Mouse (Mus musculus) hindbrain, embryonic 11.5 days (tissue): ENCODE results near the gene Tgm6. TPM values are rescaled to one million over a fixed set of nuclear protein-coding genes. Genes with fewer than 3 reads are reported as not detected.

ENCODE experiments used
- ATAC-seq: fragments of 200-750 bp; cut with Nextera tagmentation; 2 replicates; pipeline ENCODE4 v1.8.0; 2017; ENCODE audit warnings: mild to moderate bottlenecking, moderate TSS enrichment, moderate library complexity; ENCODE audit not compliant: low FRiP score
- DNase-seq: peaks from one replicate; pipeline ENCODE4 v3.0.0-alpha.2; 2015; ENCODE audit warnings: low spot score
- H3K27ac ChIP-seq: fragments of 300-500 bp; sonication (generic); 2 replicates; pipeline ENCODE4 v1.5.1; 2014; ENCODE audit warnings: mild to moderate bottlenecking, low read depth, low read length
- H3K27me3 ChIP-seq: fragments of 300-500 bp; sonication (generic); 2 replicates; pipeline ENCODE4 v1.6.1; 2014; ENCODE audit warnings: mild to moderate bottlenecking, low read length, moderate library complexity, mixed read lengths; ENCODE audit not compliant: control insufficient read depth, insufficient read depth
- H3K36me3 ChIP-seq: fragments of 300-500 bp; sonication (generic); 2 replicates; pipeline ENCODE4 v1.6.1; 2014; ENCODE audit warnings: mild to moderate bottlenecking, low read length, moderate library complexity, mixed read lengths; ENCODE audit not compliant: control insufficient read depth, insufficient read depth
- H3K4me1 ChIP-seq: fragments of 300-500 bp; sonication (generic); replicated peaks from 2 replicates; pipeline ENCODE4 v1.6.1; 2014; ENCODE audit warnings: low read length, mixed read lengths; ENCODE audit not compliant: control insufficient read depth, insufficient read depth
- H3K4me2 ChIP-seq: fragments of 300-500 bp; sonication (generic); replicated peaks from 2 replicates; pipeline ENCODE4 v1.6.1; 2014; ENCODE audit warnings: mild to moderate bottlenecking, low read depth, low read length
- H3K4me3 ChIP-seq: fragments of 300-500 bp; sonication (generic); 2 replicates; pipeline ENCODE4 v1.5.1; 2014; ENCODE audit warnings: low read depth, low read length
- H3K9ac ChIP-seq: fragments of 300-500 bp; sonication (generic); 2 replicates; pipeline ENCODE4 v1.6.1; 2014; ENCODE audit warnings: low read depth, low read length
- H3K9me3 ChIP-seq: fragments of 300-500 bp; sonication (generic); 2 replicates; pipeline ENCODE4 v1.6.1; 2016; ENCODE audit warnings: low read length; ENCODE audit not compliant: control insufficient read depth
- WGBS: fragments of 180-500 bp; shearing (Covaris S2); extraction: QIAGEN DNeasy Blood & Tissue Kit; methylation state at CpG from one replicate; pipeline ENCODE4 v1.1.7; 2014; 5-methylcytosine and 5-hydroxymethylcytosine counted together
- polyA plus RNA-seq: library from polyadenylated mRNA; unstranded; fragments of >200 nt; fragmentation: Nextera tagmentation; extraction: Ambion mirVana; gene quantifications from 2 replicates; pipeline ENCODE4 v1.2.1, GENCODE M21; 2014

Tgm6 gene
- polyA plus RNA-seq, 1 experiment from 2014 or later = not detected

DNA sequence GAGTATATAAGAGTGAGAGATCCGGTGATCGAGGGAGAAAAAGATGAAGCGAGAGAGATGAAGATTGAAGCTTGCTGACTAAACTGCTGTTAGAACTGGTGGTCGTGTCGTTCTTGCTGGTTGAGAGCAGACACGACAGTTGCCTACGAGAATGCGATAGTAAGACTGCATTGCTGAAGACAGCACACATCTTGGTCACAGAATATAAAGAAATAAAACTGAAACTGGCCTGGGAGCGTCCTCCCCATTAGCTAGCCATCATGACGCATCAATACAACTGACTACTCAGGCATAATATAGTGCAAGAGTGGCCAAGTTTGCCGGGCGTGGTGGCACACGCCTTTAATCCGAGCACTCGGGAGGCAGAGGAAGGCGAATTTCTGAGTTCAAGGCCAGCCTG lies 82.7 kb downstream of the Tgm6 start, which contains the start of gene Tmc2:
Gene Tmc2, plus strand, starts transcription at position 301 of the 400 bp plus-strand sequence.
- Histone ChIP-seq H3K27ac (no peak within 1 kb of the TSS), H3K9me3 (no peaks in the 10 kb centered on the region), H3K4me2 (no peak within 1 kb of the TSS), H3K4me1 (no peaks in the 10 kb centered on the region), H3K9ac (no peak within 1 kb of the TSS), H3K27me3 (no peaks in the 10 kb centered on the region), H3K36me3 (no peaks in the 10 kb centered on the region), H3K4me3 (no peak within 1 kb of the TSS)
- DNase-seq (no peak), ATAC-seq (no peak)
- 94% methylated on average over 16 of the region's 16 CpGs for WGBS

GRCm38 (mm10) chr2:130200961-130201360 lies 88.7 kb downstream of the Tgm6 start:
- Histone ChIP-seq H3K4me2 (no peak overlapping the region), H3K4me3 (no peak overlapping the region), H3K4me1 (no peaks in the 10 kb centered on the region), H3K36me3 (no peaks in the 10 kb centered on the region), H3K27me3 (no peaks in the 10 kb centered on the region), H3K9me3 (no peaks in the 10 kb centered on the region), H3K9ac (no peak overlapping the region), H3K27ac (no peak overlapping the region)
- ATAC-seq (no peak), DNase-seq (no peak)
- WGBS = 78% methylated on average over 5 of the region's 5 CpGs

Other genes with a start within 250 kb of the Tgm6 start
- 0.11 TPM in 1 of 2 replicates, not detected in the other for gene Tgm3, start 100.1 kb upstream of the Tgm6 start, polyA plus RNA-seq
- 698 and 723 TPM in 2 replicates for gene Snrpb, start 67.0 kb downstream of the Tgm6 start, polyA plus RNA-seq
- gene Tmc2, start 82.8 kb downstream of the Tgm6 start, polyA plus RNA-seq = not detected in 2 replicates
- 297 and 331 TPM in 2 replicates for gene Nop56, start 162.0 kb downstream of the Tgm6 start, polyA plus RNA-seq
- 141 and 147 TPM in 2 replicates for gene Idh3b, start 172.1 kb downstream of the Tgm6 start, polyA plus RNA-seq
- 1.1 and 1.2 TPM in 2 replicates for gene Ebf4, start 182.8 kb downstream of the Tgm6 start, polyA plus RNA-seq